Comparison of ENCODE assay signal across 18 mouse cellular contexts in the genomic region with DNA sequence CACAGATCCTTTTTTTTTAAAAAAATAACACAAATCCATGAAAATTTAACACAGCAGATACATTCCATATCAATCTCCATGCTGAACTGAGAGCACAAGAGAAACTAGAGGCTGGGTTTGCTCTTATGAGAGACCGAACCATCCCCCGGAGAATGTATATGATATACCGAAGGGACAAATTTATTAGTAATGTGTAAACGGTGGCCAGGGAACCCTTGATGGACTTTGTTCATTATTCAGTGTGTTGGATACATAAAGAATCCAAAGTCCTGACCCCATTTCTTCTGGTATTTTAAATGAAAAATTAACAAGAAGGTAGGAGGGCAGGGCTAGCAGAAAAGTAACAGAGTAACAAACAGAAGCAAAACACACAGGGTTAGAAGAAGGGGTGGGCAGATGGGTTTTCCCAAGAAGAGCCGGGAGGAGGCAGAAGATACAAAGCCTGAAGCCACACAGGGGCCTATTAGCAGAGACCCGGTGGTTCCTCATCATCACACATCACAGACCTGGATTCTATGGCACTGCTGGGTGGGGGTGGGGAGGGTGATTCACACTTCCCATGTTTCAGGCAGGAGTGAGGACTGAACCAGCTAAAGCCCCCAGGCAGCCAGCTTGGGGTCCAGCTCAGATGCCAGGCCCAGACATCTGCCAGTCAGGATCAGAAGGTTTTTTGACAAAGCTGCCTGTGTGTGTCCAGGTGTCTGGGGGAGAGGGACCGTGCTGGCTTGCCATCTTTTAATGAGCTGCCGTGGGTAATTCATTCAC. TPM values are rescaled to one million over a fixed set of nuclear protein-coding genes. Genes with fewer than 3 reads are reported as not detected.
DNase-seq lines count a peak whose midpoint lies in the region; ATAC-seq lines count a peak whose summit lies in the region.
"Had no signal": no experiment of that assay in that cellular context is flagged by ENCODE, and none has a peak within 500 bp of the region (broad histone marks: within the 10 kb centered on the region; RNA-seq: fewer than 3 reads in every experiment).

No protein-coding gene starts in this region.

- peak; percentile 60; the same call in 1 of the 2 replicates for ATAC-seq in neural tube, embryonic 13.5 days (ENCODE audit: low read depth)
- peak; percentile 74 for ATAC-seq in forebrain, embryonic 13.5 days
- peak; percentile 62; the same call in 1 of the 2 replicates for ATAC-seq in hindbrain, embryonic 16.5 days
- no peak for ATAC-seq in neural tube, embryonic 15.5 days (ENCODE audit: low FRiP score)
- ATAC-seq in monocyte, adult 5-6 weeks (replicated peaks; ENCODE audit: insufficient number of reproducible peaks, low FRiP score, low TSS enrichment, poor library complexity, severe bottlenecking) = no peak
- ATAC-seq: Patski had no signal

- no peak overlapping the region for H3K4me2 ChIP-seq in neural tube, embryonic 13.5 days
- H3K4me2 ChIP-seq in forebrain, embryonic 13.5 days = no peak overlapping the region
- H3K4me2 ChIP-seq in hindbrain, embryonic 16.5 days (ENCODE audit: low read length) = no peak overlapping the region
- H3K4me2 ChIP-seq in neural tube, embryonic 15.5 days = no peak overlapping the region
- H3K4me2 ChIP-seq: embryonic facial prominence, embryonic 15.5 days had no signal

- peak overlapping the region; percentile 67 for H3K27ac ChIP-seq in neural tube, embryonic 13.5 days (replicated peaks)
- H3K27ac ChIP-seq in forebrain, embryonic 13.5 days = peak overlapping the region; percentile 72
- H3K27ac ChIP-seq in hindbrain, embryonic 16.5 days (ENCODE audit: low read depth, low read length) = 0 out of 2 replicates have a peak overlapping the region, but pooled peaks have one; percentile 40
- 0 out of 2 replicates have a peak overlapping the region, but pooled peaks have one; percentile 58 for H3K27ac ChIP-seq in neural tube, embryonic 15.5 days (replicated peaks)
- H3K27ac ChIP-seq: embryonic facial prominence, embryonic 15.5 days; macrophage had no signal

- H3K36me3 ChIP-seq in neural tube, embryonic 13.5 days = no peaks in the 10 kb centered on the region
- no peaks in the 10 kb centered on the region for H3K36me3 ChIP-seq in forebrain, embryonic 13.5 days (ENCODE audit: poor library complexity, severe bottlenecking)
- H3K36me3 ChIP-seq in hindbrain, embryonic 16.5 days (ENCODE audit: control insufficient read depth, insufficient read depth, low read length) = no peaks in the 10 kb centered on the region
- no peaks in the 10 kb centered on the region for H3K36me3 ChIP-seq in neural tube, embryonic 15.5 days
- H3K36me3 ChIP-seq: embryonic facial prominence, embryonic 15.5 days had no signal

- H3K4me1 ChIP-seq in neural tube, embryonic 13.5 days (replicated peaks) = peaks cover 30% of the 10 kb centered on the region
- peaks cover 47% of the 10 kb centered on the region for H3K4me1 ChIP-seq in forebrain, embryonic 13.5 days
- peaks cover 27% of the 10 kb centered on the region for H3K4me1 ChIP-seq in hindbrain, embryonic 16.5 days (ENCODE audit: control insufficient read depth, insufficient read depth, low read depth, low read length)
- H3K4me1 ChIP-seq in neural tube, embryonic 15.5 days = peaks cover 31% of the 10 kb centered on the region
- H3K4me1 ChIP-seq: embryonic facial prominence, embryonic 15.5 days had no signal

- 45% methylated on average over 8 of the region's 8 CpGs for WGBS in neural tube, embryonic 13.5 days
- 42% methylated on average over 8 of the region's 8 CpGs for WGBS in forebrain, embryonic 13.5 days
- WGBS in hindbrain, embryonic 16.5 days = 43% methylated on average over 8 of the region's 8 CpGs
- WGBS in neural tube, embryonic 15.5 days = 40% methylated on average over 8 of the region's 8 CpGs

- no peaks in the 10 kb centered on the region for H3K9me3 ChIP-seq in neural tube, embryonic 13.5 days
- H3K9me3 ChIP-seq in forebrain, embryonic 13.5 days (replicated peaks) = no peaks in the 10 kb centered on the region
- no peaks in the 10 kb centered on the region for H3K9me3 ChIP-seq in hindbrain, embryonic 16.5 days (ENCODE audit: control insufficient read depth, low read length)
- H3K9me3 ChIP-seq in neural tube, embryonic 15.5 days (replicated peaks) = no peaks in the 10 kb centered on the region
- H3K9me3 ChIP-seq: embryonic facial prominence, embryonic 15.5 days had no signal

- no peak overlapping the region for H3K4me3 ChIP-seq in neural tube, embryonic 13.5 days
- no peak overlapping the region for H3K4me3 ChIP-seq in forebrain, embryonic 13.5 days
- H3K4me3 ChIP-seq in hindbrain, embryonic 16.5 days (ENCODE audit: low read length) = no peak overlapping the region
- H3K4me3 ChIP-seq in neural tube, embryonic 15.5 days (replicated peaks) = no peak overlapping the region
- H3K4me3 ChIP-seq: embryonic facial prominence, embryonic 15.5 days had no signal

- H3K27me3 ChIP-seq in neural tube, embryonic 13.5 days = 0 out of 2 replicates have a peak, but pooled peaks cover 3% of the 10 kb centered on the region
- no peaks in the 10 kb centered on the region for H3K27me3 ChIP-seq in forebrain, embryonic 13.5 days
- H3K27me3 ChIP-seq in hindbrain, embryonic 16.5 days (replicated peaks; ENCODE audit: control insufficient read depth, insufficient read depth, low read length) = no peaks in the 10 kb centered on the region
- H3K27me3 ChIP-seq in neural tube, embryonic 15.5 days (replicated peaks) = no peaks in the 10 kb centered on the region
- H3K27me3 ChIP-seq: embryonic facial prominence, embryonic 15.5 days had no signal

- H3K9ac ChIP-seq in neural tube, embryonic 13.5 days = peak overlapping the region; percentile 27; the same call in 1 of the 2 replicates
- H3K9ac ChIP-seq in forebrain, embryonic 13.5 days = no peak overlapping the region
- no peak overlapping the region for H3K9ac ChIP-seq in hindbrain, embryonic 16.5 days (ENCODE audit: low read depth, low read length)
- no peak overlapping the region for H3K9ac ChIP-seq in neural tube, embryonic 15.5 days (replicated peaks)
- H3K9ac ChIP-seq: embryonic facial prominence, embryonic 15.5 days had no signal

- DNase-seq in neural tube, embryonic 10.5 days (ENCODE audit: extremely low spot score, low spot score) = no peak
- no peak for DNase-seq in spleen, postnatal 10 days (ENCODE audit: low spot score in 2 of 2)
- DNase-seq in thymus, postnatal 0 days (ENCODE audit: low spot score) = no peak
- DNase-seq: cerebellum, postnatal 36 days; heart, adult 11 months; heart, postnatal 36 days; spleen, adult 18-20 months had no signal

RNA-seq across cellular contexts. Expression of a gene that starts 50.9 kb away (rescaled TPM):
- 0.62 and 0.93 TPM in 2 replicates for polyA plus RNA-seq in neural tube, embryonic 13.5 days (2015; fragmentation: Nextera tagmentation; extraction: Ambion mirVana)
- polyA plus RNA-seq in forebrain, embryonic 13.5 days (2015; fragmentation: Nextera tagmentation; extraction: Ambion mirVana) = 0.68 and 1.1 TPM in 2 replicates
- polyA plus RNA-seq in hindbrain, embryonic 16.5 days (2015; fragmentation: Nextera tagmentation; extraction: Ambion mirVana) = 0.62 and 0.68 TPM in 2 replicates
- polyA plus RNA-seq in neural tube, embryonic 15.5 days (2015; fragmentation: Nextera tagmentation; extraction: Ambion mirVana) = 0.57 and 0.79 TPM in 2 replicates
- not detected in 3 replicates for total RNA-seq in monocyte, adult 5-6 weeks (2017)
- polyA plus RNA-seq in thymus, postnatal 0 days (2015; fragmentation: Nextera tagmentation; extraction: Ambion mirVana) = not detected in 2 replicates
- total RNA-seq: heart, postnatal 36 days; left cerebral cortex, postnatal 25 days had no signal
- polyA plus RNA-seq: embryonic facial prominence, embryonic 15.5 days; large intestine, adult 2 months; liver, embryonic 16.5 days; macrophage; Patski had no signal

Comparison
In these comparisons a context has a peak if more than half of its experiments do, and no peak if none do; other contexts are left out.
1. ATAC-seq: peak in neural tube, embryonic 13.5 days (single experiment), forebrain, embryonic 13.5 days (single experiment) and hindbrain, embryonic 16.5 days (single experiment); none in neural tube, embryonic 15.5 days (single experiment) and monocyte, adult 5-6 weeks (single experiment).
2. Peak in every context shown above with its lines, with median percentiles within 50 percentile points of each other: H3K27ac ChIP-seq.